In the genomic region with DNA sequence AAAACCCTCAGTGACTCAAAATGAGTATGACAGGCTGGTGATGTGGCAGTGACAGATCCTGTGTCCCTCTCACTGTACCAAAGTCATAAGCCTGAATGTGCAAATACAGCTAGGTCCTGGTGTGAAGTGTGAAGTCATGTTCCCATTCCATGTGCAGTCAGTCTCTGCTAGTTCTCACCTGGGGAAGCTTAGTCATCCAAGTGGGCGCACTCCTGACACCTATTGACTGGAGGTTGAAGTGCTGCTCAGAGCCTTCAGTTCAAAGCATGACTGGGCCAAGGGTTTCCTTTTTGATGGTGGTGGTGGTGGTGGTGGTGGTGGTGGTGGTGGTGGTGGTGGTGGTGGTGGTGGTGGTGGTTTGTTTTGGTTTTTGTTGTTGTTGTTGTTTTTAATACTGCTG, we compare ENCODE assay signal across 9 mouse cellular contexts. TPM values are rescaled to one million over a fixed set of nuclear protein-coding genes. Genes with fewer than 3 reads are reported as not detected.
A peak's percentile ranks its signal among the peaks of the same experiment; 100 is the strongest.
DNase-seq lines count a peak whose midpoint lies in the region; ATAC-seq and TF ChIP-seq lines count a peak whose summit lies in the region.
"Had no signal": no experiment of that assay in that cellular context is flagged by ENCODE, and none has a peak within 500 bp of the region (broad histone marks: within the 10 kb centered on the region; RNA-seq: fewer than 3 reads in every experiment).

No protein-coding gene starts in this region.

- no peak overlapping the region for H3K27ac ChIP-seq in hindbrain, postnatal 0 days
- no peak overlapping the region for H3K27ac ChIP-seq in hindbrain, embryonic 16.5 days (ENCODE audit: low read depth, low read length)
- H3K27ac ChIP-seq in liver, embryonic 12.5 days, result no peak overlapping the region
- H3K27ac ChIP-seq: lung, embryonic 15.5 days had no signal

- H3K4me3 ChIP-seq in hindbrain, postnatal 0 days (ENCODE audit: low read length), result no peak overlapping the region
- no peak overlapping the region for H3K4me3 ChIP-seq in hindbrain, embryonic 16.5 days (ENCODE audit: low read length)
- no peak overlapping the region for H3K4me3 ChIP-seq in E14TG2a.4 (replicated peaks; ENCODE audit: low read length)
- H3K4me3 ChIP-seq in liver, embryonic 12.5 days, result no peak overlapping the region
- H3K4me3 ChIP-seq: lung, embryonic 15.5 days had no signal

- H3K27me3 ChIP-seq in hindbrain, postnatal 0 days (ENCODE audit: insufficient read depth, low read length), result no peaks in the 10 kb centered on the region
- no peaks in the 10 kb centered on the region for H3K27me3 ChIP-seq in hindbrain, embryonic 16.5 days (replicated peaks; ENCODE audit: control insufficient read depth, insufficient read depth, low read length)
- no peaks in the 10 kb centered on the region for H3K27me3 ChIP-seq in E14TG2a.4 (ENCODE audit: insufficient read depth, low read length)
- no peaks in the 10 kb centered on the region for H3K27me3 ChIP-seq in liver, embryonic 12.5 days (replicated peaks)
- H3K27me3 ChIP-seq: lung, embryonic 15.5 days had no signal

- peak; percentile 37 for DNase-seq in hindbrain, postnatal 0 days (ENCODE audit: low spot score)
- peak; percentile 22 to 27 for DNase-seq in thymus, postnatal 36 days
- DNase-seq in left cerebral cortex, adult 18-20 months (ENCODE audit: low spot score in 2 of 2), result no peak
- DNase-seq in adrenal gland, adult 18-20 months (ENCODE audit: low spot score in 2 of 2), result no peak

- H3K9me3 ChIP-seq in hindbrain, postnatal 0 days (ENCODE audit: low read length), result no peaks in the 10 kb centered on the region
- no peaks in the 10 kb centered on the region for H3K9me3 ChIP-seq in hindbrain, embryonic 16.5 days (ENCODE audit: control insufficient read depth, low read length)
- H3K9me3 ChIP-seq in E14TG2a.4 (ENCODE audit: low read length), result no peaks in the 10 kb centered on the region
- no peaks in the 10 kb centered on the region for H3K9me3 ChIP-seq in liver, embryonic 12.5 days (replicated peaks)
- H3K9me3 ChIP-seq: lung, embryonic 15.5 days had no signal

- WGBS in hindbrain, postnatal 0 days, result 80% methylated on average over 1 of the region's 1 CpGs
- WGBS in hindbrain, embryonic 16.5 days, result 100% methylated on average over 1 of the region's 1 CpGs
- WGBS in liver, embryonic 12.5 days (ENCODE audit: insufficient replicate concordance), result 80% methylated on average over 1 of the region's 1 CpGs

- peaks cover 62% of the 10 kb centered on the region for H3K36me3 ChIP-seq in hindbrain, postnatal 0 days (ENCODE audit: insufficient read depth, low read length)
- peaks cover 42% of the 10 kb centered on the region for H3K36me3 ChIP-seq in hindbrain, embryonic 16.5 days (ENCODE audit: control insufficient read depth, insufficient read depth, low read length)
- H3K36me3 ChIP-seq in E14TG2a.4 (ENCODE audit: insufficient read depth, low read length), result peaks cover 77% of the 10 kb centered on the region
- peaks cover 92% of the 10 kb centered on the region for H3K36me3 ChIP-seq in liver, embryonic 12.5 days

- peak; percentile 58; the same call in 1 of the 2 replicates for ATAC-seq in hindbrain, postnatal 0 days
- ATAC-seq in hindbrain, embryonic 16.5 days, result no peak
- peak; percentile 54 for ATAC-seq in common myeloid progenitor, adult 5-6 weeks (replicated peaks; ENCODE audit: low read depth, poor library complexity, severe bottlenecking)
- ATAC-seq in liver, embryonic 12.5 days, result 0 out of 2 replicates have a peak, but pooled peaks have one; percentile 50

- TF ChIP-seq CTCF in hindbrain, postnatal 0 days (IDR thresholded peaks at IDR 0.05; ENCODE audit: low read depth), result peak; percentile 52
- peak; percentile 27 for TF ChIP-seq CTCF in E14TG2a.4 (conservative IDR thresholded peaks at IDR 0.05; ENCODE audit: low read length)

- H3K9ac ChIP-seq in hindbrain, postnatal 0 days (replicated peaks; ENCODE audit: low read length), result no peak overlapping the region
- no peak overlapping the region for H3K9ac ChIP-seq in hindbrain, embryonic 16.5 days (ENCODE audit: low read depth, low read length)
- no peak overlapping the region for H3K9ac ChIP-seq in liver, embryonic 12.5 days
- H3K9ac ChIP-seq: lung, embryonic 15.5 days had no signal

- no peak overlapping the region for H3K4me2 ChIP-seq in hindbrain, postnatal 0 days (ENCODE audit: low read depth, low read length)
- no peak overlapping the region for H3K4me2 ChIP-seq in hindbrain, embryonic 16.5 days (ENCODE audit: low read length)
- H3K4me2 ChIP-seq in liver, embryonic 12.5 days, result no peak overlapping the region
- H3K4me2 ChIP-seq: lung, embryonic 15.5 days had no signal

- no peaks in the 10 kb centered on the region for H3K4me1 ChIP-seq in hindbrain, postnatal 0 days (ENCODE audit: insufficient read depth, low read length)
- no peaks in the 10 kb centered on the region for H3K4me1 ChIP-seq in hindbrain, embryonic 16.5 days (ENCODE audit: control insufficient read depth, insufficient read depth, low read depth, low read length)
- H3K4me1 ChIP-seq in E14TG2a.4 (replicated peaks; ENCODE audit: low read depth, low read length), result no peaks in the 10 kb centered on the region
- peaks cover 4% of the 10 kb centered on the region; the same call in 1 of the 2 replicates for H3K4me1 ChIP-seq in liver, embryonic 12.5 days
- H3K4me1 ChIP-seq: lung, embryonic 15.5 days had no signal

RNA-seq across cellular contexts. Expression of gene Use1, which starts 41.8 kb away (rescaled TPM):
- total RNA-seq in hindbrain, postnatal 0 days (2014; rRNA removed), result 116 and 119 TPM in 2 replicates
- polyA plus RNA-seq in hindbrain, postnatal 0 days (2015; fragmentation: Nextera tagmentation; extraction: Ambion mirVana), result 123 and 129 TPM in 2 replicates
- 115 and 120 TPM in 2 replicates for polyA plus RNA-seq in hindbrain, embryonic 16.5 days (2015; fragmentation: Nextera tagmentation; extraction: Ambion mirVana)
- 137 and 155 TPM in 2 replicates for total RNA-seq in common myeloid progenitor, adult 5-6 weeks (2017)
- 60.2 and 61.1 TPM in 2 replicates for polyA plus RNA-seq in liver, embryonic 12.5 days (2016; fragmentation: Nextera tagmentation; extraction: Ambion mirVana)
- 100 to 1,000 TPM; 116 to 126 TPM for total RNA-seq in left cerebral cortex, adult 18-20 months (2021)
- total RNA-seq in adrenal gland, adult 18-20 months (2021), result 100 to 1,000 TPM; 203 to 204 TPM

RNA-seq across cellular contexts. Expression of gene Ocel1, which starts 46.2 kb away (rescaled TPM):
- total RNA-seq in hindbrain, postnatal 0 days (2014; rRNA removed), result 11.8 and 12.3 TPM in 2 replicates
- 5.0 and 5.8 TPM in 2 replicates for polyA plus RNA-seq in hindbrain, postnatal 0 days (2015; fragmentation: Nextera tagmentation; extraction: Ambion mirVana)
- polyA plus RNA-seq in hindbrain, embryonic 16.5 days (2015; fragmentation: Nextera tagmentation; extraction: Ambion mirVana), result 5.5 and 6.3 TPM in 2 replicates
- 10.7 and 18.6 TPM in 2 replicates for total RNA-seq in common myeloid progenitor, adult 5-6 weeks (2017)
- polyA plus RNA-seq in liver, embryonic 12.5 days (2016; fragmentation: Nextera tagmentation; extraction: Ambion mirVana), result 6.8 and 6.9 TPM in 2 replicates
- total RNA-seq in left cerebral cortex, adult 18-20 months (2021), result 10 to 100 TPM; 15.0 to 16.0 TPM
- total RNA-seq in adrenal gland, adult 18-20 months (2021), result 10 to 100 TPM; 14.4 to 18.6 TPM

RNA-seq across cellular contexts. Expression of gene Haus8, which starts 52.1 kb away (rescaled TPM):
- 24.0 and 48.3 TPM in 2 replicates for total RNA-seq in hindbrain, postnatal 0 days (2014; rRNA removed)
- polyA plus RNA-seq in hindbrain, postnatal 0 days (2015; fragmentation: Nextera tagmentation; extraction: Ambion mirVana), result 45.1 TPM in 2 replicates
- 72.5 and 73.9 TPM in 2 replicates for polyA plus RNA-seq in hindbrain, embryonic 16.5 days (2015; fragmentation: Nextera tagmentation; extraction: Ambion mirVana)
- total RNA-seq in common myeloid progenitor, adult 5-6 weeks (2017), result 40.1 and 64.0 TPM in 2 replicates
- polyA plus RNA-seq in liver, embryonic 12.5 days (2016; fragmentation: Nextera tagmentation; extraction: Ambion mirVana), result 60.1 and 62.8 TPM in 2 replicates
- 10 to 100 TPM; 12.8 to 17.8 TPM for total RNA-seq in left cerebral cortex, adult 18-20 months (2021)
- total RNA-seq in adrenal gland, adult 18-20 months (2021), result 10 to 100 TPM; 11.1 to 12.8 TPM

RNA-seq across cellular contexts. Expression of gene Myo9b, which starts 52.3 kb away (rescaled TPM):
- 34.8 and 38.4 TPM in 2 replicates for total RNA-seq in hindbrain, postnatal 0 days (2014; rRNA removed)
- polyA plus RNA-seq in hindbrain, postnatal 0 days (2015; fragmentation: Nextera tagmentation; extraction: Ambion mirVana), result 7.8 and 8.6 TPM in 2 replicates
- 13.1 and 16.7 TPM in 2 replicates for polyA plus RNA-seq in hindbrain, embryonic 16.5 days (2015; fragmentation: Nextera tagmentation; extraction: Ambion mirVana)
- 32.7 and 33.5 TPM in 2 replicates for total RNA-seq in common myeloid progenitor, adult 5-6 weeks (2017)
- 13.5 and 13.8 TPM in 2 replicates for polyA plus RNA-seq in liver, embryonic 12.5 days (2016; fragmentation: Nextera tagmentation; extraction: Ambion mirVana)
- 10 to 100 TPM; 30.1 to 30.9 TPM for total RNA-seq in left cerebral cortex, adult 18-20 months (2021)
- total RNA-seq in adrenal gland, adult 18-20 months (2021), result 10 to 100 TPM; 32.3 to 33.9 TPM

RNA-seq across cellular contexts. Expression of gene Nr2f6, which starts 56.9 kb away (rescaled TPM):
- 127 and 129 TPM in 2 replicates for total RNA-seq in hindbrain, postnatal 0 days (2014; rRNA removed)
- polyA plus RNA-seq in hindbrain, postnatal 0 days (2015; fragmentation: Nextera tagmentation; extraction: Ambion mirVana), result 33.8 and 34.1 TPM in 2 replicates
- polyA plus RNA-seq in hindbrain, embryonic 16.5 days (2015; fragmentation: Nextera tagmentation; extraction: Ambion mirVana), result 20.7 and 23.6 TPM in 2 replicates
- 3.0 and 4.3 TPM in 2 replicates for total RNA-seq in common myeloid progenitor, adult 5-6 weeks (2017)
- polyA plus RNA-seq in liver, embryonic 12.5 days (2016; fragmentation: Nextera tagmentation; extraction: Ambion mirVana), result 35.3 and 38.8 TPM in 2 replicates
- total RNA-seq in left cerebral cortex, adult 18-20 months (2021), result 10 to 100 TPM; 42.6 to 46.2 TPM
- 10 to 100 TPM; 63.9 to 76.0 TPM for total RNA-seq in adrenal gland, adult 18-20 months (2021)

Comparison
In these comparisons a context has a peak if more than half of its experiments do, and no peak if none do; other contexts are left out.
1. DNase-seq: peak in hindbrain, postnatal 0 days (single experiment) and thymus, postnatal 36 days (2 of 2); none in left cerebral cortex, adult 18-20 months (0 of 2) and adrenal gland, adult 18-20 months (0 of 2).